Mouse (Mus musculus): ENCODE data around the gene Frmd8. TPM values are rescaled to one million over a fixed set of nuclear protein-coding genes. Genes with fewer than 3 reads are reported as not detected.

Frmd8 gene
- total RNA-seq, 2 experiments from 2014 or later, result 10.7 to 14.8 TPM

GRCm38 (mm10) chr19:5851481-5851971 is 23.5 kb downstream of the Frmd8 start:
- no peak for DNase-seq (ENCODE audit: low spot score in 2 of 2)

GRCm38 (mm10) chr19:5850860-5851259 is 24.2 kb downstream of the Frmd8 start:
- DNase-seq (ENCODE audit: low spot score in 2 of 2), result no peak

GRCm38 (mm10) chr19:5849843-5850527 is 25.1 kb downstream of the Frmd8 start:
- peak; percentile 95 for DNase-seq (ENCODE audit: low spot score in 2 of 2)

GRCm38 (mm10) chr19:5848826-5849672 is 26.0 kb downstream of the Frmd8 start:
- peak in 1 of 2 experiments; percentile 35 for DNase-seq (ENCODE audit: low spot score in 2 of 2)

GRCm38 (mm10) chr19:5848032-5848825 is 26.8 kb downstream of the Frmd8 start:
- peak; percentile 44 to 62 for DNase-seq (ENCODE audit: low spot score in 2 of 2)

GRCm38 (mm10) chr19:5847306-5847796 is 27.7 kb downstream of the Frmd8 start:
- DNase-seq (ENCODE audit: low spot score in 2 of 2), result peak in 1 of 2 experiments; percentile 49

GRCm38 (mm10) chr19:5846557-5847305 is 28.3 kb downstream of the Frmd8 start:
- DNase-seq (ENCODE audit: low spot score in 2 of 2), result peak; percentile 77 to 82

GRCm38 (mm10) chr19:5846154-5846553 is 28.9 kb downstream of the Frmd8 start:
- peak; percentile 40 to 61 for DNase-seq (ENCODE audit: low spot score in 2 of 2)

- peak; percentile 94 to 95 for DNase-seq (ENCODE audit: low spot score in 2 of 2)
Observed at GRCm38 (mm10) chr19:5845319-5846135, 29.5 kb downstream of the Frmd8 start.

GRCm38 (mm10) chr19:5844831-5845318 is 30.2 kb downstream of the Frmd8 start:
- no peak for DNase-seq (ENCODE audit: low spot score in 2 of 2)

- no peak for DNase-seq (ENCODE audit: low spot score in 2 of 2)
Observed at GRCm38 (mm10) chr19:5843781-5844691, 31.0 kb downstream of the Frmd8 start.

GRCm38 (mm10) chr19:5842785-5843730 is 32.0 kb downstream of the Frmd8 start:
- no peak for DNase-seq (ENCODE audit: low spot score in 2 of 2)

- no peak for DNase-seq (ENCODE audit: low spot score in 2 of 2)
Observed at GRCm38 (mm10) chr19:5841999-5842784, 32.9 kb downstream of the Frmd8 start.

GRCm38 (mm10) chr19:5841389-5841946 is 33.6 kb downstream of the Frmd8 start:
- no peak for DNase-seq (ENCODE audit: low spot score in 2 of 2)

- no peak for DNase-seq (ENCODE audit: low spot score in 2 of 2)
Observed at GRCm38 (mm10) chr19:5840890-5841388, 34.1 kb downstream of the Frmd8 start.

Measured in layer of hippocampus, postnatal 10 days (tissue).